Mouse (Mus musculus) lung, embryonic 16.5 days (tissue): Measurements from ENCODE around the gene Prpf18. TPM values are rescaled to one million over a fixed set of nuclear protein-coding genes. Genes with fewer than 3 reads are reported as not detected.

Experiments
- ATAC-seq: fragments of 200-750 bp; cut with Nextera tagmentation; 2 replicates; pipeline ENCODE4 v1.8.0; 2017; ENCODE audit warnings: low read depth, mild to moderate bottlenecking, moderate library complexity
- H3K27ac ChIP-seq: fragments of 300-500 bp; sonication (generic); 2 replicates; pipeline ENCODE4 v1.5.1; 2014; ENCODE audit warnings: mild to moderate bottlenecking, control low read depth, low read length
- H3K27me3 ChIP-seq: fragments of 300-500 bp; sonication (generic); 2 replicates; pipeline ENCODE4 v1.6.1; 2014; ENCODE audit warnings: low read depth, low read length, mixed read lengths; ENCODE audit not compliant: control insufficient read depth, insufficient read depth
- H3K36me3 ChIP-seq: fragments of 300-500 bp; sonication (generic); 2 replicates; pipeline ENCODE4 v1.6.1; 2014; ENCODE audit warnings: low read length; ENCODE audit not compliant: control insufficient read depth, insufficient read depth
- H3K4me1 ChIP-seq: fragments of 300-500 bp; sonication (generic); replicated peaks from 2 replicates; pipeline ENCODE4 v1.6.1; 2014; ENCODE audit warnings: low read length, mixed read lengths; ENCODE audit not compliant: control insufficient read depth, insufficient read depth
- H3K4me2 ChIP-seq: fragments of 300-500 bp; sonication (generic); 2 replicates; pipeline ENCODE4 v1.6.1; 2014; ENCODE audit warnings: low read depth, low read length, control low read depth
- H3K4me3 ChIP-seq: fragments of 300-500 bp; sonication (generic); 2 replicates; pipeline ENCODE4 v1.5.1; 2014; ENCODE audit warnings: mild to moderate bottlenecking, low read length, control low read depth
- H3K9ac ChIP-seq: fragments of 300-500 bp; sonication (generic); 2 replicates; pipeline ENCODE4 v1.6.1; 2014; ENCODE audit warnings: low read length, control low read depth
- H3K9me3 ChIP-seq: fragments of 300-500 bp; sonication (generic); 2 replicates; pipeline ENCODE4 v1.6.1; 2016; ENCODE audit warnings: low read length; ENCODE audit not compliant: control insufficient read depth
- WGBS: fragments of 180-500 bp; shearing (Covaris S2); extraction: QIAGEN DNeasy Blood & Tissue Kit; methylation state at CpG from one replicate; pipeline ENCODE4 v1.1.7; 2014; 5-methylcytosine and 5-hydroxymethylcytosine counted together
- polyA plus RNA-seq: library from polyadenylated mRNA; unstranded; fragments of >200 nt; fragmentation: Nextera tagmentation; extraction: Ambion mirVana; gene quantifications from 2 replicates; pipeline ENCODE4 v1.2.1, GENCODE M21; 2015

Prpf18 gene
- polyA plus RNA-seq, 1 experiment from 2014 or later, result 47.9 TPM

GRCm38 (mm10) chr2:4586245-4586644 lies 65.7 kb downstream of the Prpf18 start:
- peak; percentile 34 for ATAC-seq
- peaks cover 26% of the 10 kb centered on the region for H3K36me3 ChIP-seq
- H3K4me2 ChIP-seq, result no peak overlapping the region
- no peaks in the 10 kb centered on the region for H3K9me3 ChIP-seq
- peaks cover 17% of the 10 kb centered on the region for H3K4me1 ChIP-seq
- 60% methylated on average over 11 of the region's 11 CpGs for WGBS
- H3K9ac ChIP-seq, result no peak overlapping the region
- H3K4me3 ChIP-seq, result no peak overlapping the region
- no peaks in the 10 kb centered on the region for H3K27me3 ChIP-seq
- peak overlapping the region; percentile 83 for H3K27ac ChIP-seq

DNA sequence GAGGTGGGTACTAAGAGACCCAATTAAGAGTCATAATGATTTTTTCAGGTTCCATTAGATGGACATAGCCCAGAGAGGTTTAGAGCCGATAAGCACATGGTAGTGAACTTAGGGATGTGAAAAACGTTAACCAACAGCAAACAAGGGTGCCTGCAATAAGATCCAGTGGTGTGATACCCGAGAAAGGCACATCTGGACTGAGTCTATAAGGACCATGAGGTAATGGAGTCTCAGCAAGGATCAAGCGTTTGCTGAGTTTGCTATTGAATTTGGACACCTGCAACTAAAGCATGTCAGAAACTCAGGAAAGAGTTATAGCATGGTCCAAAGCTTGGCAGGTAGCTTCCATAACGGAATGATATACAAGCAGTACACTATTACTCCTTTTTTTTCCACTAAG lies 67.7 kb downstream of the Prpf18 start:
- Histone ChIP-seq H3K27me3 (no peaks in the 10 kb centered on the region), H3K27ac (no peak overlapping the region), H3K4me1 (peaks cover 25% of the 10 kb centered on the region), H3K4me3 (no peak overlapping the region), H3K36me3 (peaks cover 13% of the 10 kb centered on the region), H3K9me3 (no peaks in the 10 kb centered on the region), H3K9ac (no peak overlapping the region), H3K4me2 (no peak overlapping the region)
- ATAC-seq, result no peak
- 83% methylated on average over 5 of the region's 5 CpGs for WGBS

- no peak for ATAC-seq
- H3K9me3 ChIP-seq, result no peaks in the 10 kb centered on the region
- peaks cover 6% of the 10 kb centered on the region for H3K36me3 ChIP-seq
- 82% methylated on average over 2 of the region's 2 CpGs for whole genome bisulfite sequencing
- H3K27ac ChIP-seq, result no peak overlapping the region
- H3K4me1 ChIP-seq, result peaks cover 27% of the 10 kb centered on the region
- no peaks in the 10 kb centered on the region for H3K27me3 ChIP-seq
- no peak overlapping the region for H3K4me2 ChIP-seq
- no peak overlapping the region for H3K4me3 ChIP-seq
- no peak overlapping the region for H3K9ac ChIP-seq
Measured at GRCm38 (mm10) chr2:4582930-4583329, 69.0 kb downstream of the Prpf18 start.

- Histone ChIP-seq H3K4me3 (no peak overlapping the region), H3K9me3 (no peaks in the 10 kb centered on the region), H3K9ac (no peak overlapping the region), H3K4me2 (no peak overlapping the region), H3K27me3 (no peaks in the 10 kb centered on the region), H3K4me1 (peaks cover 20% of the 10 kb centered on the region; the same call in 1 of the 2 replicates), H3K36me3 (0 out of 2 replicates have a peak, but pooled peaks cover 2% of the 10 kb centered on the region), H3K27ac (no peak overlapping the region)
- ATAC-seq, result no peak
- 74% methylated on average over 6 of the region's 6 CpGs for WGBS
Measured at GRCm38 (mm10) chr2:4580666-4581065, 71.2 kb downstream of the Prpf18 start.

DNA sequence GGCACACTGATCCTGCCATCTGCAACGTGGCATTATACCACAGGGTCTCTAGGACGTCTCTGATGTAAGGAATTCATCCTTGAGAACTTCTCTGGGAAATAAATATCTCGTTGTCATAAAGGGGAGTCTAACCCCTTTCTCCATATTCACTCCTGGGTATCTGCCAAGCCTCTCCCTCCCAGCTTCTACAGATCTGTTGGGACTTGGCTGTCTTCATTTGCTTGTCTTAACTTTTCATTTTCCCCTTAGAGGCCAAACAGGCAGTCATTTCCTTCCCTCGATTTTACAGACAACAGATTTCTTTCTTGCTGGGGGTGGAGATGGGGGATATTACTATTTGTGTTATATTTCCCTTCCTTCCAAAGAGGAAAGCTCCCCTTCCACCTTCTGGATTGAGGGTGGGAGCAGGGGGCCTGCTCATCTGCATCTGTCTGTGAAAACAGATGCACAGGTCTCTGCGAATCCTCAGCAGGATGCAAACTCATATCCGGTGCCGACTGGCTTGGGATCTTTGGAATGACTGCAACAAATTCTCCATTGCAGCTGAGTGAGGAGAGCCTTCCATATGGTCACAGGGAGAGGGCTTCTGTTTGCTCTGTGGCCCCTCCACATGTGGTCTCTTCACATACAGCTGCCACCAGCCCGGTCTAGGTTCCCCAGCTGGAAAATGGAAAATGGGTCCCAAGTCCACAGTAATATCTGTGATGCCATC lies 72.4 kb downstream of the Prpf18 start:
- Histone ChIP-seq H3K36me3 (peaks cover 6% of the 10 kb centered on the region; the same call in 1 of the 2 replicates), H3K4me1 (peaks cover 22% of the 10 kb centered on the region; the same call in 1 of the 2 replicates)
- ATAC-seq, result peak; percentile 49; the same call in 1 of the 2 replicates

GRCm38 (mm10) chr2:4578291-4578690 lies 73.6 kb downstream of the Prpf18 start:
- peak overlapping the region; percentile 80 for H3K27ac ChIP-seq
- peaks cover 22% of the 10 kb centered on the region; the same call in 1 of the 2 replicates for H3K4me1 ChIP-seq
- H3K4me2 ChIP-seq, result no peak overlapping the region
- WGBS, result 69% methylated on average over 5 of the region's 5 CpGs
- H3K9me3 ChIP-seq, result no peaks in the 10 kb centered on the region
- no peak overlapping the region for H3K9ac ChIP-seq
- H3K4me3 ChIP-seq, result no peak overlapping the region
- no peaks in the 10 kb centered on the region for H3K27me3 ChIP-seq
- ATAC-seq, result no peak
- H3K36me3 ChIP-seq, result peaks cover 13% of the 10 kb centered on the region

More for the DNA sequence above, 72.4 kb downstream of the Prpf18 start:
- 51% methylated on average over 8 of the region's 8 CpGs for WGBS
- Histone ChIP-seq H3K9ac (no peak overlapping the region), H3K4me3 (no peak overlapping the region), H3K27ac (peak overlapping the region; percentile 80), H3K27me3 (no peaks in the 10 kb centered on the region), H3K9me3 (no peaks in the 10 kb centered on the region), H3K4me2 (no peak overlapping the region)

DNA sequence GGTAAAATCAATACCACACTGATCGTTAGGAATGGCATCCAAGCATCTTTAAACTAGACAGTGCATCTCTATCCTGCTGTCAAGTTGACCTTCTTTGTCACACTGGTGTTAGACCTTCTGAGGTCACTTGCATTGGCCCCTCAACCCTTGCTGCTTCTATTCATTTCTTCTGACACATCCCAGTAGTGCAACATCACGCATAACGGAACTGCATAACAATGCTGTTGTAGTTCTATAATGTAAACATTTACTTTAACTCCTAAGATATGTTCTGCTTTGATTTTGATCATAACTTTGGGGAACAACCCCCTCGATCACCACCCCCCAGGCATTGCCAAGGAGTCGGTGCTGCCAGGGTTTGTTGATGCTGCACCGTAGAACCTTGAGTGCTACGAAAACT lies 75.9 kb downstream of the Prpf18 start:
- H3K36me3 ChIP-seq, result peaks cover 28% of the 10 kb centered on the region
- H3K27ac ChIP-seq, result no peak overlapping the region
- no peak for ATAC-seq

DNA sequence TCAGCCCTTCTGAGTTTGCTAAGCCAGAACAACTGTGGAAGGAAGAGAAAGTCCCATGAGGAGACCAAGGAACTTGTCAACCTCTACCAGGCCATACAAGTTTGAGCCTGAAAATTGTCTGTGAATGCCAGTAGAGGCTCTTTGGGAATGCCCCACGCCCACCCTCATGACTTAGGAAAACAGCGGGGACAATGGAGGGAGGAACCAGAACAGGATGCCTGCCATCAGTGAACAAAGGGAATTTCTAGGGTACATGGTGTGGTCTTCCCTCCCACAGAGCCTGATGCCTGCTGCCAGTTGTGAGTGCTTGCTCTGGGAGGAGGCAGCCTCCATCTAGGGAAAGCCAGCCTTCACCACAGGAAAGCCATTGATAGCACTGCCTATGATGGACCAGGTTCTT lies 76.8 kb downstream of the Prpf18 start:
- Histone ChIP-seq H3K27ac (peak overlapping the region; percentile 50), H3K27me3 (no peaks in the 10 kb centered on the region), H3K4me1 (peaks cover 21% of the 10 kb centered on the region; the same call in 1 of the 2 replicates), H3K4me3 (no peak overlapping the region), H3K9me3 (no peaks in the 10 kb centered on the region), H3K4me2 (no peak overlapping the region), H3K36me3 (peaks cover 27% of the 10 kb centered on the region), H3K9ac (no peak overlapping the region)
- 65% methylated on average over 2 of the region's 2 CpGs for WGBS
- ATAC-seq, result 0 out of 2 replicates have a peak, but pooled peaks have one; percentile 11

More for the DNA sequence above, 75.9 kb downstream of the Prpf18 start:
- Histone ChIP-seq H3K27me3 (no peaks in the 10 kb centered on the region), H3K9ac (no peak overlapping the region), H3K4me3 (no peak overlapping the region), H3K9me3 (no peaks in the 10 kb centered on the region), H3K4me2 (no peak overlapping the region), H3K4me1 (peaks cover 22% of the 10 kb centered on the region; the same call in 1 of the 2 replicates)
- WGBS, result 58% methylated on average over 7 of the region's 7 CpGs

DNA sequence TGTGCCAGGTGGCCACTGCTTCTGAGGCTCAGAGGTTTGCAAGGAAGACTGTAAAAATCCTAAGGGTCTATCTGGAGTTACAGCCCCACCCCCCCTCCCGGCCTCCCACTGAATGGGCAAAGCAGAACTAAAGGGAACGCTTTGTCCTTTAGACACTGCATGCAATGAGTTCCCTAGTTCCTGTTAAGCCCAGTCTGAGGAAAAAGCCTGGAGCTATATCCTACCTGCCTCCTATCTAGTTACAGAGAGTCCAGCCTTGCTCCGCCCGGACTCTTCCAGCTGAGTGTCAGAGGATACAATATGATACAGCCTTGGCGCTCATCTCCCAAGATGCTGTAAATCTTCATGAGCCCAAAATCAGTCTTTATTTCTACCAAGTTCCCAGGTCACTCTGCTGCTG lies 77.7 kb downstream of the Prpf18 start:
- H3K9ac ChIP-seq, result no peak overlapping the region
- no peak overlapping the region for H3K27ac ChIP-seq
- no peaks in the 10 kb centered on the region for H3K9me3 ChIP-seq
- peaks cover 27% of the 10 kb centered on the region for H3K36me3 ChIP-seq
- H3K4me3 ChIP-seq, result no peak overlapping the region
- H3K27me3 ChIP-seq, result no peaks in the 10 kb centered on the region
- no peak overlapping the region for H3K4me2 ChIP-seq
- no peak for ATAC-seq
- peaks cover 17% of the 10 kb centered on the region; the same call in 1 of the 2 replicates for H3K4me1 ChIP-seq
- 93% methylated on average over 5 of the region's 5 CpGs for WGBS
